Mouse (Mus musculus) bone marrow macrophage, adult 2 months (primary cell): ENCODE data around the gene Loxl4. TPM values are rescaled to one million over a fixed set of nuclear protein-coding genes. Genes with fewer than 3 reads are reported as not detected.

ENCODE experiments used
- H3K27ac ChIP-seq: 2 replicates; pipeline ENCODE4 v1.5.1; 2012; ENCODE audit warnings: low read depth, low read length; ENCODE audit not compliant: insufficient read depth
- H3K4me1 ChIP-seq: 2 replicates; pipeline ENCODE4 v1.6.1; 2012; ENCODE audit warnings: low read length; ENCODE audit not compliant: control insufficient read depth, insufficient read depth
- H3K4me3 ChIP-seq: 2 replicates; pipeline ENCODE4 v1.5.1; 2012; ENCODE audit warnings: mild to moderate bottlenecking, low read length, moderate library complexity; ENCODE audit not compliant: insufficient read depth
- CTCF ChIP-seq: IDR thresholded peaks from 2 replicates; pipeline ENCODE4 v1.5.1; 2012; ENCODE audit warnings: low read depth, mild to moderate bottlenecking, low read length, moderate library complexity
- POLR2A ChIP-seq: IDR thresholded peaks from 2 replicates; pipeline ENCODE4 v1.6.1; 2012; ENCODE audit warnings: mild to moderate bottlenecking, low read depth, low read length, borderline replicate concordance
- polyA plus RNA-seq: library from polyadenylated mRNA; stranded (reverse); fragments of >200 nt; gene quantifications from 2 replicates; pipeline ENCODE4 v1.2.4, GENCODE M21; 2012; ENCODE audit not compliant: missing spikeins, insufficient read depth, insufficient read length

The Loxl4 gene
- 0.15 TPM in 1 of 2 replicates, not detected in the other for polyA plus RNA-seq

GRCm38 (mm10) chr19:42612654-42613053 lies at the start of gene Loxl4:
Gene Loxl4, minus strand, starts transcription at chr19:42612813.
- Histone ChIP-seq H3K4me1 (no peaks in the 10 kb centered on the region), H3K27ac (no peak within 1 kb of the TSS), H3K4me3 (peak within 1 kb of the TSS; percentile 3; the same call in 1 of the 2 replicates)
- TF ChIP-seq POLR2A (no peak), CTCF (no peak)

DNA sequence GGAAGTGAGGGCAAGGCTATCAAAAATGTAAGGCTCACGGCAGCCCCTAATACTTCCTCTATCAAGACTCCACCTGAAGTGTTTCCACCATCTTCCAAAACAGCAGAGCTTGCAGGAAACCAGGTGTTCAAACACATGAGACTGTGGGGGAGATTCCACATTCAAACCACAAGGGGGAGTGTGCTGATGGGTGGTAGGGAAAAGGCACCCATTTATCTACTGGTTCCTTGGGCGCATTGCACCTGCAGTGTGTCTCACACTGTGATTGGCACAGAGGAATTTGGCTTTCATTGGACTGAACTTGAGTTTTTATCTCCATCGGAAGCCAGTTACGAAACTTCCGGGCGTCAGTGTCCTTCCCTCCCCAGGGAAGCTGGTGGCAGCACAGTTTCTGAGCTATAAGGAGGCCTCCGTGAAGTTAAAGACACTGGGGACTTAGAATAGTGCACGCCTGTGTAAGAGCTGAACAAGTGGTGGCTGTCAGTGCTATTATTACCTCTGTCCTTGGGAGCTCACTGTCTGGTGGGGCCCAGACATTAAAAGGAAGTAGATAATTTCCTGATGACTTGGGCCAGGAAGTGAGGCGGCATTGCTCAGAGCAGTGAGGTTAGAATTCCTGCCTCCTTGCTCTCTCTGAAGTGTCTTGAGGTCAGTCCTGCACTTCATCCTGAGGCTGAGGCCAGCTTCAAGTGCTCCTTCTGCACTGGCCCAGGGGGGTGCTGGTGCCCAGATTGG lies 49.0 kb upstream of the Loxl4 start:
- Histone ChIP-seq H3K27ac (peak overlapping the region; percentile 75), H3K4me3 (no peak overlapping the region), H3K4me1 (peaks cover 35% of the 10 kb centered on the region)
- TF ChIP-seq POLR2A (no peak), CTCF (peak; percentile 29; the same call in 1 of the 2 replicates)

GRCm38 (mm10) chr19:42660244-42660565 lies 47.6 kb upstream of the Loxl4 start:
- no peak overlapping the region for H3K4me3 ChIP-seq
- TF ChIP-seq POLR2A (no peak), CTCF (no peak)
- no peak overlapping the region for H3K27ac ChIP-seq
- peaks cover 35% of the 10 kb centered on the region for H3K4me1 ChIP-seq

- Histone ChIP-seq H3K27ac (no peak overlapping the region), H3K4me1 (peaks cover 35% of the 10 kb centered on the region), H3K4me3 (no peak overlapping the region)
- TF ChIP-seq CTCF (no peak), POLR2A (no peak)
These were observed 47.0 kb upstream of the Loxl4 start for GRCm38 (mm10) chr19:42659354-42660243.

DNA sequence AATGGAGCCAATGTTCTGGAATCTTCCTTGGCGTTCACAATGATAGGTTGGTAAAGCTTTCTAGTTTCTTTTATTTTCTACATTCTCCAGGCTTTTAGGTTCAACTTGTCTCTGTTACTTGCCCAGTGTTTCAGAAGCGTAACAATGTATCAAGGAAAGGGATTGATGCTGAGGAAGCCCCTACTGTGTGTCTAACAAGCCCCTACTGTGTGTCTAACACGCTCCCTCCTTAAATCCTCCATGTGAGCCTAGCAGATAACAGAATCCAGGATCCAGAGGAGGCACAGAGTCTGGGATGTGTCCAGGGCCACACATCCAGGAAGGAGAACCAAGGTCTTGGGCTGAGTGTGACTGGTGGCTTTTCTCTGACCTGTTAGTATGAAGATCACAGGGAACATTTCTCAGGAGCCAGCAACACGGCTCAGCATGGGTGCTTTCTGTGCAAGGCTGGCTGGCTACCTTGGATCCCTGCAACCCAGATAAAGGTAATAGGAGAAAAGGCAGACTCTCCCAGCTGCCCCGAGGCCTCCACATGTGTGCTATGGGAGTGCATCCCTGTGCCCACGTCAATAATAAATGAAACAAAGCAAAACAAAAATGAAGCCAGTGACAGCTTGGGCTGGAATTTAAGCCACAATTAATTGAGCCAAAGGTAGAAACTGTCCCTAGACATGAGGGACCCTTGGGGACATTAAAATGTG lies 46.0 kb upstream of the Loxl4 start:
- H3K4me3 ChIP-seq: no peak overlapping the region
- peaks cover 35% of the 10 kb centered on the region for H3K4me1 ChIP-seq
- TF ChIP-seq CTCF (no peak), POLR2A (no peak)
- no peak overlapping the region for H3K27ac ChIP-seq

DNA sequence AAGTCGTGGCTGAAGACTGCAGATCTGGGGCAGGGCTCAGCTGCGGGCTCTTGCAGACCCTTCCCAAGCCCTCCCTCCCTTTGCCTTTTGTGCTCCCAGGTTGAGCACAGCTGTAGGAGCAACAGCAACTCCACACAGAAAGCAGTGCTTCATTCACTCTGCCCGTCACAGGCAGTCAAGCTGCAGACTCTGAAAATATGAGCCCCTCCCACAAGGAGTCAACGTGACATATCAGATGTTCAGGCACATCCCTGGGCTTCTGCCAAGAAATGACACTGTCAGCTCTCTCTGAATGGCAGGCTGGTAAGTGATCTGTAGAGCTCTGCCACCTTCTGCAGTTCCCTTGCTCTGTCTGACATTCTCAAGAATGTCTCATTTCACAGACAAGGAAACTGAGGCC lies 45.2 kb upstream of the Loxl4 start:
- TF ChIP-seq POLR2A (no peak), CTCF (no peak)
- Histone ChIP-seq H3K4me1 (peaks cover 32% of the 10 kb centered on the region), H3K27ac (peak overlapping the region; percentile 16; the same call in 1 of the 2 replicates), H3K4me3 (no peak overlapping the region)

DNA sequence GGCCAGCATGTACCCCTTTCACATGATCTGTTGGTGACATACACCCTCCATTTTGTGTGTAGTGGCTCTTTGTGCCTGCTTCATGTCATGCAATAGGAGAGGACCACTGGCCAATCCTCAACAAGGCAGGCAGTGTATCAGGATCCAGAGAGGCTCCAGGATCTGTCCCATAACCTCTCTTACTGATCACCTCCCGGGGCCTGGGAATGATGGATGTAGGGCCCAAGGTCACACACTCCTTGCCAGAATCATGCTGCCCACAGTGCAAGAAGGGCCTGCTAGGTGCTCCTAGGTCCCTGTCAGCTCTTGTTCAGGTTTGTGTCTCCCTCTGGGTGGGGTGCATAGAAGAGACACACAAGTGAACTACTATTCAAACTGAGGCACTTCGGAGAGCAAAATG lies 44.7 kb upstream of the Loxl4 start:
- no peak for TF ChIP-seq CTCF
- TF ChIP-seq POLR2A: no peak
- Histone ChIP-seq H3K4me1 (peaks cover 28% of the 10 kb centered on the region), H3K27ac (no peak overlapping the region), H3K4me3 (no peak overlapping the region)

DNA sequence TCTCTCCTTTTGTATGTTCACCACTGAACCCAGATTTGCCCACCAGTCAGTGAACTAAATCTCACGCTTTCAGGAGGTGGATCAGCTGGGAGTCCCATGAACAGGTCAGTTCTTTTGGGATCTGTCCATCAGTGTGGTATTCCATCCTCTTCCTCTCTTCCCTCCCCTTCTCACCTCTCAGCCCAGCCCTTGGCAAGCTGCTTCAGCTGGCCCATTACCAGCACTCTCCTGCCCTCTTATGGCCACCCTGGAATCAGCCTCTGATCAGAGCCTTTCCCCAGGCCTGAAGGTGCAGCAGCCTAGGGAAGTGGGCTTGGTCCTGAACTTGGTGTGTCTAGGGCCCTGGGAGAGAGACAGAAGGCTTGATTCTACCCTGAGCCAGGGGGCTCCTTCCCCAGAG lies 42.4 kb upstream of the Loxl4 start:
- TF ChIP-seq CTCF (peak; percentile 70), POLR2A (no peak)
- no peak overlapping the region for H3K4me3 ChIP-seq
- H3K4me1 ChIP-seq: peaks cover 15% of the 10 kb centered on the region
- H3K27ac ChIP-seq: no peak overlapping the region

DNA sequence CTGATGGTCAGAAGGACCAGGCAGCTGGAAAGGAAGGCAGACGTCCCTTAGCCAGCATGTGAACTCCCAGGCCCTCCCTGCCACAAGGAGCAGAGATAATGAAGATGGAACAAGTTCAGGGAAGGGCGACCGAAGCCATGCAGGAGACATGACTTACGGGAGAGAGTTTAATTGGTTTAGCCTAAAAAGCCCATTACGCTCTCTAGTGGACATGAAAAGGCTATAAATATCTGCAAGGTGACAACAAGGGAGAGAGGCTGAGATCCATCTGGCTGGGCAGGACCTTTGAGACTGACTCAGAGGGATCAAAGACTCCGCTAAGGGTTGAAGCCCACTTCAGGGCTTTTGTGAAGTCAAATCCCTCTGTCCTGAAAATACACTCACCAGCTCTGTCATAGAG lies 40.5 kb upstream of the Loxl4 start:
- no peak for TF ChIP-seq CTCF
- TF ChIP-seq POLR2A: no peak
- Histone ChIP-seq H3K27ac (no peak overlapping the region), H3K4me1 (peaks cover 9% of the 10 kb centered on the region), H3K4me3 (no peak overlapping the region)
